Mouse (Mus musculus) lung, postnatal 4 days (tissue): ENCODE data around the gene Dlg2.

Experiments
- DNase-seq, 2 experiments: peaks; one replicate each; pipeline ENCODE4 v3.0.0; 2021

The Dlg2 gene

GRCm38 (mm10) chr7:91810774-91811173 lies 1334.3 kb downstream of the Dlg2 start:
- no peak for DNase-seq

DNA sequence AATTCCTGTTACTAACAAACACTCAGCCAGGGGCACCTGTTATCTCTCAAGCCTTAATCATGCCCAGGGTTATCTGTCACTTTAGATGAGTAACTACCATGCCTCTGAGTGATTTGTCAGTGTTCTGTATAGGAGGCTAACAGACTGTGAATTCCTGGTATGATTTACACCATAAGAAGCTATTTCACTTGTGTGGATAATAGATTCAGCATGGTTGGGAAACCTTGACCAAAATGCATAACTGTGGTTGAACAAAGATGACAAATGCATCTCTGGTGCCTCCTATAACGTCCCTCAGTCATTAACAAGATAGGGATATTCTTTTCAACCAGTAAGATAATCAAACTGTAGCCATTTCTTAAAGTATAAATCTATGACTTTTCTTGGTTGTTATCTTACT lies 1341.5 kb downstream of the Dlg2 start:
- DNase-seq, result no peak

GRCm38 (mm10) chr7:91832207-91832606 lies 1355.7 kb downstream of the Dlg2 start:
- DNase-seq, result no peak

- DNase-seq, result no peak
Observed at GRCm38 (mm10) chr7:91845723-91846122, 1369.3 kb downstream of the Dlg2 start.

- no peak for DNase-seq
Observed at GRCm38 (mm10) chr7:91849364-91849763, 1372.9 kb downstream of the Dlg2 start.

DNA sequence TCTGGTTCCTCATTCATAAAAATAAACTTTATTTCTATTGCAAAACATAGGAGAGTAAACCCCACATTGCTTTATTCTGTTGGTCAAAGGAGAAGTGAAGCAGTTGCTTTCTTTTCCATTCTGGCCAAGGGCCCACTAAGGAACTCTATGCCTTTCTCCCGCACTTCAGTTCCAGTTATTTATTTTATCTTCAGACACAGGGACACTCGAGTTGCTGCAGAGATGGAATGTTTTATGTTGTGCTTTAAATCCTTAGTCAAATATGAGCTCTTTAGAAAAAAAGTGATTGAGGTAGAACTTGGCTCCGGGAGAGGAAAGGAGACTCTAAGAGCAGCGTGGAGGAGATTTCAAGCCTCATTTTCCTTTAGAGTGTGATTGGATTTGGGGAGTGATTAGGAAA lies 1377.2 kb downstream of the Dlg2 start:
- DNase-seq, result no peak

GRCm38 (mm10) chr7:91856931-91857330 lies 1380.5 kb downstream of the Dlg2 start:
- DNase-seq, result no peak

DNA sequence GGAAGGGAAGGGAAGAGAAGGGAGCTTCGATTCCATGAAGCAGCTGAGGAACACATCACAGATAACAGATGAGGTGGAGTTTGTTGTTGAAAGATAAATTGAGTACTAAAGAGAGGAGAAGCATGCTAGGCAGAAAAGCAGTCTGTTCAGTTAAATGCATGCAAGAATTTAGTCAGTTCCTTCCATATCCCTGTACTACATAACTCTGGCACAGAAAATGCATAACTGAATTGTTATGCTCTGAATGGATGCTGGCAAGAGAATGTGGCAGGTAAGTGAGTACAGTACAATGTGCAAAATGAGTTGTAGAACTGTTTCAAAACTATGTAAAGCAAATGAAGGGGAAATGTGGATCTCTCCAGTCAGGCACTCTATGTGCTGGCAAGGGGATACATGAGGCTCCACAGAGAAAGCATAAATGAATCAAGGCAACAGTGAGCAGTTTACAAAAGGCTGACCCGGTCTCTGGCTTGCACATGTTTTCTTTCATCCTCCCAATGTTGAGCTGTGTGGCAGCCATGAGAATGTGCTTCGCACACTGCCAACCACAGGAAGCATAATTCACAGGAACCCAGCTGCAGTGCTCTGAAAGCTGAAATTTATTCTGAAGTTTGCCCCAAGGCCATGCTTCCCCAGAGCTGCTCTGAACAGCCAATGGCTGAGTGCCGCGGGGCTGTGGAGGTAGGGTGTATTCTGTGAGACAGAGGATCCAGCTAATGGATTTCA lies 1386.5 kb downstream of the Dlg2 start:
- peak in 1 of 2 experiments; percentile 17 for DNase-seq

DNA sequence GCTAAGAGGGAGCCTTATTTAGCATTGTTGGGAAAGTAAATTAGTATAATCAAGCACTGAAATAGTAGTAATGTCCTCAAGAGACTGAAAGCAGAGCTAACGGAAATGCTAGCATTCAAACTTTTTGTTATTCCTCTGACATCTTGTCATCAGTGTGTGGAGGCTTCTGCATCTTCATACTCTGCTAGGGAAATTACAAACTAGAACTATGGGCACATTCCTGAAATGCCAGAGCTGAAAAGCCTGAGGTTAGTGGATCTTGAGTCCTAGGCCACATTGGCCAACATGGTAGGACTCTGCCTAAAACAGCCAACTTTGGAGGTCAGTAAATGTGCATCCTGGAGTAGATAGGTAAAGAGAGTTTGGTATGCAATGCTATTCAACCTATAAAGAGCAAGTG lies 1392.4 kb downstream of the Dlg2 start:
- DNase-seq, result no peak

DNA sequence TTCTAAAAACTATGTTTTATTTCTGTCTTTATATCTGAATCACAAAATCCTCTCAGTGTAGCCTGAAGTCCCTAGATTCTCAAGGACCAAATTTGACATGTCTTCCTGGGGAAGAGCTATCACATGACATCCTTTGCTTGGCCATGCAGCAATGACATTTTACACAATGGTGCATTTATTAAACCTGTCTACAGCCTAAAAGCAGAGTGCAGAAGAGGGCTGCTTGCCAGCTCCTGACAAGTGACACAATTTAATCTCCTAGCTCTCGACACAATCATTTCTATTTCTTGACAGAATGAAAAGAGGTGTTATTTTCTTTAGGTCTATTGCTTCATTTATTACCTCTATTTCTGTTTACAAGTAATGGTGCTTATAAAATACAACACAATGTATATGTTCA lies 1400.4 kb downstream of the Dlg2 start:
- no peak for DNase-seq

DNA sequence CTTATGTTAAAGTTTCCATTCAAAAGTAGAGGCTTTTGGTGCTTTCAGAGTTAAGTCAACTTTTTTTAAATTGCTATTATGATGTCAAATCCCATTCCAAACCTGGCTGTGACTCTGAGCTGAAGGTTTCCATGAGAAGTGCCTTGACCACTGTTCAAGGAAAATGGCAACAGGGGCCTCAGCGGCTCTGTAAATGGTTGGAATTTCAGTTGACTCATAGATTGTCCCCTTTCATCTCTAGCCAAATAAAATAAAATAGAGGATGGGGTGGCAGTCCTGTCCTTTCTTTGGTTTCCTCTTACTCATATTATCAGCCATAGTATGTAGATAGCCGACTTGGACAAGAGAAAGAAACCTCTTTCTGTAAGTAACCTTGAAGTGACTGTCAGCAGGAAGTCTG lies 1401.3 kb downstream of the Dlg2 start:
- DNase-seq, result no peak

- DNase-seq, result no peak
Observed at GRCm38 (mm10) chr7:91886336-91886735, 1409.9 kb downstream of the Dlg2 start.

DNA sequence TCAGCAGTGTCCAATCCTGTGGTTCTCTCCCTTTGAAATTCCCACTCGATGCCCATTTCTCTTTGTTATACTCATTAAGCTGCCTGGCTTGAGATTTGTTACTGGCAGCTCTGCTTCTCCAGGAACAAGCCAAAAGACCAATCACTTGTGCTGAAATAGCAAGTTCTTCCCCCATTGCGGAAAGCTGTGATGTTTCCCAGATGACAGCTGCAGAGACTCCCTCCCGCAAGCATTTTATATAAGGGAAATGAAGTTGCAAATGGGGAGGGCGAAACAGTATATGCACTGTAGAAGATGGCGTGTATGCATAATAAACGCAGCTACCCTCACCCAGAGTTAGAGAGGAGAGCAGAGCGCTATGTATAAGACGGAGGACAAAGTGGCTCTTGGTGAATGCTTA lies 1417.5 kb downstream of the Dlg2 start:
- DNase-seq, result no peak

DNA sequence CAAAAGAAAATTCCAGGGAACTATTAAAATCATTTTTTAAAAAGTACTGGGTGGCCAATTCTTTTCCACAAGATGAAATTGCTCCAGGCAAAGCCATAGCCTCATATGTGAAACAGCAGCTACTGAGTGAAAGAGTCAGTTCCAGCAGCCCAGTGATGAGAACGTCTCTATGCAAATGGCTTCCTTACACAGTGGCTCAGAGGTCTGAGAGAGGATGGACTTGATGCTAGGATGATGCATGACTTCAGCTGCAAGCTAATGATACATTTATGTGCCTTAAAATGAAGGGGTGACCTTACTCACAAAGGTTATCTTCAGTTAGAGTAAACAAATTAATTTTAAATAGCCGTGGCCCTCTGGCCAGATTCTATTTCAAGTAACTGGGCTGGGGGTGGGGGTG lies 1420.5 kb downstream of the Dlg2 start:
- DNase-seq, result no peak

- DNase-seq, result no peak
Observed at GRCm38 (mm10) chr7:91897509-91897908, 1421.0 kb downstream of the Dlg2 start.

DNA sequence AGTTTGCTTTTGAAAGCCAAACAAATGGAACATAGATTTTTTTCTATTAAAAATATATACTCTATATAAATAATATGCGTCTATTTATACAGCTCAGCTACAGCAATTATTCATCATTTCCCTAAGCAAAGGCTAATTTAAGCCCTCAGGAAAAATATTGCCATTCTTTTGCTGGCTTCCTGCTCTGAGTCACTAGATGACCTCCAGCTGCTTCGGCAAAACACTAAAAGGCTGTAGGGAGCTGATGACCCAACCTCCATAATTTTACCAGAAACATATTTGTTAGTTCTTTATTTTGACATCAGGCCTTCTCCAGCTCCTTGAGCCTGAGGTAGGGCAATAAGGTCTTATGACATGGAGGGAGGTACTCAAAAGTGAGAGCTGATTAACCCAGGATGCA lies 1426.0 kb downstream of the Dlg2 start:
- DNase-seq, result no peak

DNA sequence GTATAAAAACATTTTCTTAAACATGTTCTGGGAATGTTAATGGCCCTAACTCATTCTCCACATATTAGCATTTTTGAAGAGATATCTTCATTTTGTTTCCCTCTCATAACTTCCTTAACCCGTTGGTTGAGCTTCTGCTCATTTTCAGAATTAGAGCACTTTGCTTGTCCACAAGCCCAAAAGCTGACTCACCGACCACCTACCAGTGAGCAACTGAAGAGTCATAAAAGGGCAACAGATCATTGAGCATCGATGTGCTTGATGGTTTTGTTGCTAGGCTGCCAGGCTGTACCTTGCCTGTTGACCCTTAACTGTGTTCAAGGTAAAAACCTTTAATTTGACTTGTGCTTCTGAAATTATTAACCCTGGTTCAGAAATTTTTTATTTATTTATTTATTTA lies 1440.3 kb downstream of the Dlg2 start:
- no peak for DNase-seq

DNA sequence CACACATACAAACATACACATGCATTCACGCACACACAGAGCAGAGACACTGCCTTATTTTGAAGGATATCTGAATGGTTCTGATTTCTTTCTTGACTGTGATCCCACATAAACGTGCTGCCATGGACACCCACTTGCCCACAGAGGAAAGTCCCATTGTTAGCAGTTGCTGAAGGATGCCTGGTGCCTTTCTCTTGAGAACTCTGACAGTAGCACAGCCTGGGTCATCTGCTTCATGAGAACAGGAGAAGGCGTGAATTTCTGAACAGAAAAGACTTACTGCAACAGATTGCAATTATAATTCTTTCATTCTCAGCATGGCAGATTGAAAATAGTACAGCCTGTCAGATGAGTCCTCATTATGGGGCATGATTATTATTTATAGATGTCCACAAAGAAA lies 1442.6 kb downstream of the Dlg2 start:
- no peak for DNase-seq

- DNase-seq, result no peak
Observed at GRCm38 (mm10) chr7:91919738-91920137, 1443.3 kb downstream of the Dlg2 start.

- no peak for DNase-seq
Observed at GRCm38 (mm10) chr7:91934881-91935597, 1458.6 kb downstream of the Dlg2 start.

GRCm38 (mm10) chr7:91936193-91936592 lies 1459.7 kb downstream of the Dlg2 start:
- DNase-seq, result no peak

DNA sequence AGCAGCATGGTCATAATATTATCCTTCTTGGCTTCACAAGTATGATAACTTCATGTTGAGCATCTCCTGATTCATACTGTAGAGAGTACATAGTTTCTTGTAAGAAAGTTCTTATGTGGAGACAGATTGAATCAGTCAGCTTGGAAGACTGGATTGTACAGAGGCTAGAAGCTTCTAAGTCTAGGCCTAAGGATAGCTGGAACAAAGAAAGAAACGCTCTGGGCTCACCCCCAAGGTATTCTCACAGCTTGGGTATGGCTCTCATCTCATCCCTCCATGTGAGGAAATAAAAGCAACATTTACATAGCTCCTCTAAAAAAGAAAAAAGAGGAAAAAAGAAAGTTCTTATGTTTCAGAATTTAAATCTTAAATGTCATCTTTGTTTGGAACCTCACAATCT lies 1466.8 kb downstream of the Dlg2 start:
- no peak for DNase-seq

GRCm38 (mm10) chr7:91955584-91955983 lies 1479.1 kb downstream of the Dlg2 start:
- no peak for DNase-seq

DNA sequence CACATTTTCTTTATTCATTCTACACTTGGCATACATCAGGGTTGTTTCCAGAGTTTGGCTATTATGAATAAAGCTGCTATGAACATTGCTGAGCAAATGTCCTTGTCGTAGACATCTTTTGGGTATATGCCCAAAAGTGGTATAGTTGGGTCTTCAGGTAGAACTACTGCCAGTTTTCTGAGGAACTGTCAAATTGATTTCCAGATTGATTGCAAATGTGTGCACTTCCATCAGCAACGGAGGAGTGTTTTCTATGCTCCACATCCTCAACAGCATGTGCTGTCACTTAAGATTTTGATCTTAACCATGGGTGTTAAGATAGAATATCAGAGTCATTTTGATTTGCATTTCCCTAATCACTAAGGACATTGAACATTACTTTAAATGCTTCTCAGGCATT lies 1486.5 kb downstream of the Dlg2 start:
- no peak for DNase-seq

DNA sequence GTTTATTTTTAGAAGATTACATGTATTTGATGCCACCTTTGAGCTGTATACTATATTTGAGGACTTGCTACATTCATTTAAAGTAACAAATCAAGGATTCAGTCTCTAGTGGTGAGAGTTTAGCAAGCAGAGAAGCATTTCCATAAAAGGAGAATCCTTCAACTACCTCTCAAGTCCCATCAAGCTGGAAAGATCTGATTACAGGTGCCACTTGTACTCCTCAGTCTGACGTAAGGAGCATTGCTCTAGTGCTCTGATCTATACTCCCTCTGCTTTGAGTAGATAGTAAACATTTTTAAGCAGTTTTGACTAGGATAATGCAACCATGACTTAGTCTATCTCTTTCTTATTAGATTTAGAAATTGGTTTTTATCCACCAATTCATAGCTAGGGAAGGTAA lies 1496.5 kb downstream of the Dlg2 start:
- DNase-seq, result no peak
